Mouse (Mus musculus): ENCODE results near the gene Itpr2.

Itpr2 gene

GRCm38 (mm10) chr6:146300961-146301360 is 201.1 kb downstream of the Itpr2 start:
- peak; percentile 53 for DNase-seq

DNA sequence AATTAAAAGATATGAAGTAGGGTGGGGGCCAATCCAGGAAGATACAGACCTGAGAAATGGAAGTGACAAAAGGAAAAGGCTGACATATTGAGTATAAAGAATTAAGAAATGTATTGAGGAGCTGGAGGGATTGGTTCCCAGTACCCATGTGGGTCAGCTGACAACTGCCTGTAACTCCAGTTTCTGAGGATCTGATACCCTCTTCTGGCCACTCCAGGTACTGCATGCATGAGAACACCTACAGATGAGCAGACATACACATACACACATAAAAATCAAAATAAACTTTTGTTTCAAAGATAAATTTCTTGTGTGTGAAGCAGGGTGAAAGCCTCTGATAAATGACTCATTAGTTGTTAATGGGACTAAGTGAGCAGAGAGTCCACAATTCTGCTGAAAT is 203.3 kb downstream of the Itpr2 start:
- DNase-seq = peak; percentile 32

- no peak for DNase-seq
These were observed 211.0 kb downstream of the Itpr2 start for GRCm38 (mm10) chr6:146291036-146291435.

DNA sequence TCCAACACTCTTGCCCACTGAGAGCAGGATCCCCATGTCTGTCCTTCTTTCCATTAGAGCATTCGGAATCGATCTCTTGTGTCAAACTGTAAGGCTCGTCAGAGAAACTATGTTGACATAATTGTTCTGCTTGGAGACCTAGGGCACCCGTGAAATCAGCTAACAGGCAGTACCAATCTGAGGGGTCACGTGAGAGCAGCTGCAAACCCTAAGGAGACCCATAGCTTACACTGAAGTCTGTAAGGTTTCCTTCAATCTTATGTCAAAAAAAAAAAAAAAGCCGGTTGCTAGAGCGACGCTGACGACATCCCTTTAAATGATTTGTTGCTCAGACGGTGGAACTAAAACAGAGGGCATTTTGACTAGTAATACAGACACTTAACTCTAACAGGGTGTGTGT is 212.2 kb downstream of the Itpr2 start:
- DNase-seq = no peak

DNA sequence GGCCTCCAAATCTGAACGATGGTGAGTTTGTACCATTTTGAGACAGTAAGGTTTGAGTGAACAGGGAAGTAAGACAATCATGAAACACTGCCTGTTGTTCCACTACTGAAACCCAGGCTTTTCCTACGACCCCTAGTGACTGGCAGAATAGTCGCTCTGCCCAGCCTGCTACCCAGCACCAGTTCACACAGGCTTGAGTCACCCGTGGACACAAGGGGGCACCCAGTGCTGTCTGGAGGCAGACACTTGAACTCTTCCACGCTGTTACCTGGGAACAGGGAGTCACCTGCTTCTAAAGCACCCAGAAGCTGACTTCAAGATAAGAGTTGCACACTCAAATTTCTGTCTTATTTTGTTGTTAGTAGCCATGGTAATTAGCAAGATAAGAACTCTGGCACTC is 213.8 kb downstream of the Itpr2 start:
- DNase-seq = no peak

- no peak for DNase-seq
These were observed 217.0 kb downstream of the Itpr2 start for GRCm38 (mm10) chr6:146284921-146285565.

GRCm38 (mm10) chr6:146283981-146284380 is 218.0 kb downstream of the Itpr2 start:
- no peak for DNase-seq

- no peak for DNase-seq
These were observed 219.9 kb downstream of the Itpr2 start for GRCm38 (mm10) chr6:146282061-146282659.

DNA sequence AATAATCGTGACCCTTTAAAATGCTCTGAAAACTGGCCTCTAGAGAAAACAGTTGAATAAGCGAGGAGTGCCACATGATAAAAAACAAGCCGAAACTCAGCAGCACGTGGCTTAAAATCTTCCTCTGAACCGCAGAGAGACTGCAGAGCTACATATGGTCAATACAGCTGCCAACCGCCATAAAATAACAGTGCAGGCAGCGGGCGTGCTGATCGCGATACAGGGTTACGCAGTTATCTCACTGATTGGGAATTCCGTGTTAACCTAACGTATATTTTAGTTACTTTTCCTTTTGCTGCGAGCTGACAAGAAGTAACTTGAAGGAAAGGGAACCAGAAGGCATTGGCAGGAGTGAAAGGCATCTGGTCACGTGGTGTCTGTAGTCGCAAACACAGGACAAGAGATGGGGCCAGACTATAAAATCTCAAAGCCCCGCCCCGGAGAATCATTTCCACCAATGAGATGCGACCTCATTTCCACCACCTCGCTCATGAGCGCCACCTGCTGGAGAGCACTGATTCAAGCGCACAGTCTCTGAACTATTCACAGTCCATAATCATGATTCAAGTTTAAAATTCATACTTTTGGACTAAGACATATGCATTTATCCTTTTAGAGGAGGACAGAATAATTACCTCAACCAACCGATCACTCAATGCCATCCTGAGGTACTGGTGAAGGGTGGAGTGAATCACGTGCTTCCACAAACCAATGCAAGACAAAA is 220.7 kb downstream of the Itpr2 start:
- no peak for DNase-seq

DNA sequence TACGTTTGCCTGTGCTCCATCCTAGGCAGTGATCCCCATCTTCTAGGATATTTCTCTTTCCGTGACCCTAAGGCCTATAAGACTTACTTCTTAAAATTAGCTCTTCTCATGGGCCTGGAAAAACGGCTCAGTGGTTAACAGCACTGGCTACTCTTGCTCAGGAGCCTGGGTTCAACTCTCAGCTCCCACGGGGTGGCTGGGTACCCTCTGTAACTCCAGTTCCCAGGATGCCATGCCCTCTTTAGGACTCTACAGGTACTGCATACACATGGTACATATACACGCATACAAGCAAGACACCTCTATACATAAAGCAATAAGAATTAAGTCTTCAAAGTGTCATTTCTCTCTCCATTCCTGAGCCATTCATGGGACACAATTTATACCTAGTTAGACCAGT is 228.8 kb downstream of the Itpr2 start:
- no peak for DNase-seq

DNA sequence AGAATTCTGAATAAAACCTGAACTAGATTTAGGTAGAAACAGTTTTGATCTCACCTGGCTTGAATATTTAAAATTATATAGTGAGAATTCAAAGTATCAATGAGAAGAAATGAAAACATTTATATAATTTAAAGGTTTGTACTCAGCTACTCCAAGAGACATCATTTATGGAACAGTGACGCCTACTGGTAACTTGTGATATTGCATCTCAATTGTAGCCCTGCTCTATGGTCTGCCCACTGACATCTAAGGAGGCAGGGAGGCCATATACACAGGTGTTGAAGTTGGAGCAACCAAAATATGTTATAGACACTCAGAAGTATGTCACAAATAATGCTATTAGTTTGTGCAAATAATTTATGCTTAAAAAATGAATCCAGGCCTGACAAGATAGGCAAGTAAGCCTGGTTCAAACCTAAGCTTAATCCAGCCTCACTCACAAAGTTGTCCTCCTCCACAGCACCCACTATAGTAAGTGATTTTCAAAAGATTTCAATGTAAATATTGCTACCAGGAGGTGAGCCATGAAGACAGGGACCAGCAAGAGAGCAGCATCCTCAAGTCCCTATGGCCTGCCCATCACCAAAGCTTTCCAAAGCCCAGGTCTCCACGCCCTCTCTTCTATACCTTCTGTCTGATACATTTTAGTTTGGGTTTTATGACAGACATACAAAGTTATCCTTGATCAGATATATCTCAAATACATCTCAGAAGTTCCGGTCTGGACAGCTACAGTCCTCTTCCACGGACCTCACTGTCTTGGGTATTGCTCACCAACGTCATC is 229.6 kb downstream of the Itpr2 start:
- peak; percentile 76 for DNase-seq

DNA sequence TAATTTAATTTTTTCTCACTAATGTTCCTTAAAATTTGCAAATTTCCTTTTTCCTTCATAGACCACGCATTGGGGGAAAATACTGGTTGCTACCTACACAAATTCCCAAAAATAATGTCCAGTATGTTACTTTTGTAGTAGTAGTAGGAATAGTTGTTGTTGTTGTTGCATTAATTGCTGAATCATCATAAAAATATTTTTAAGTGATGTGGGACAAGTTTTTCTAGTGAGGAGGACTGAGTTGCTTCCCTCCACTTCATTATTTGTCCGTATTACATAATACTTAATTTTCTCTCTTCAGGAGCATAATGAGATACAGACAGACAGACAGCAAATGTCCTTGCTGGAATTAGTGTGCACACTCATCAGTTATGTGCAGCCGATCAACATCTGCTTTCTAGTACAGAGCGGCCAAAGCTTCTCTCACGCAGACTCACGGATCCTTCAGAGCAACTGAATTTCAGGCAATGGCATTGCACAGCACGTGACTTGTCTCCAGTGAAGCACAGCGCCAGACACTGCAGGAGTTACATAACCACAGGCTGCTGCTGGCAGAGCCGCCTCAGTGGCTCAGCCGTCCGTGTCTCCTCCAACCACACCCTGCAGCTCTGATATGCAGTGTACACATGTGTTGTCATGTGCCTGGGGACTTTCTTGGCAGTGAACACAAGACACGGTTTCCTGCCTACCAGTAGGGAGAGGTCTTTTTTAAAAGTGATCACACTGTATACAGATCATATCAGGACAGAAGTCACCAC is 231.1 kb downstream of the Itpr2 start:
- DNase-seq = peak; percentile 71

DNA sequence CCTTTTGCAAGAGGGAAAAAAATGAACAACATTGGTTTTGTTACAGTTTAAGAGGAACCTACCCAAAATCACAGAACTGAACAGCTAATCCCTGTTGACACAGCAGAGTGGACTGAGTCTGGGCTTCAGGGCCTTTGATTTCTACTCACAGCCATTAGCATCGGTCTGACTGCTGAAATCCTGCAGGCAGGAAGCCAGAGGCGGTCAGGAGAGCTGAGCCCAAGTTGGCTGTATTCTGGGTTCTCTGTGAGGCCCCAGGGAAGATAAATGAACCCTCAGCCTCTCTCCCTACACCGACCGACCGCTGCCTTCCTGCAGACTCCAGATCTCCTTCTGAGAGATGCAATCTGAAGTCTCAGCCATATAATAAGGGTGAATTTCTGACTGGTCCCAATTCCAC is 231.9 kb downstream of the Itpr2 start:
- DNase-seq = no peak

DNA sequence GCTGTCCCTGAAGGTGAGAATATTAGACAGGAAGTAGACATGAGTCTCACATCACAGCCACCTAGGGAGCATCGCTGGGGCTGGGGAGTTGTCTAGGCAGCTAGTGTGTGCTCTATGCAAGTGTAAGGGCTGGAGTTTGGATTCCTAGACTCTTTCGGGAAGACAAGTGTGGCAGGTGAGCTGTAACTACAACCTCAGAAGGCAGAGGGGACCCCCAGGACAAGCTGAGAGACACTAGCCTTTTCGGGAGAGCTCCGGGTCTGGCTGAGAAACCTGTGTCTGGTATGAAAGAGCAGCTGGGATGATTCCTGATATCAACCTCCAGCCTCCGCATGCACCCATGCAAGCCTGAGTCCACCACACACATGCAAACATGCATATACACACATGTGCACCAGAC is 232.7 kb downstream of the Itpr2 start:
- no peak for DNase-seq

DNA sequence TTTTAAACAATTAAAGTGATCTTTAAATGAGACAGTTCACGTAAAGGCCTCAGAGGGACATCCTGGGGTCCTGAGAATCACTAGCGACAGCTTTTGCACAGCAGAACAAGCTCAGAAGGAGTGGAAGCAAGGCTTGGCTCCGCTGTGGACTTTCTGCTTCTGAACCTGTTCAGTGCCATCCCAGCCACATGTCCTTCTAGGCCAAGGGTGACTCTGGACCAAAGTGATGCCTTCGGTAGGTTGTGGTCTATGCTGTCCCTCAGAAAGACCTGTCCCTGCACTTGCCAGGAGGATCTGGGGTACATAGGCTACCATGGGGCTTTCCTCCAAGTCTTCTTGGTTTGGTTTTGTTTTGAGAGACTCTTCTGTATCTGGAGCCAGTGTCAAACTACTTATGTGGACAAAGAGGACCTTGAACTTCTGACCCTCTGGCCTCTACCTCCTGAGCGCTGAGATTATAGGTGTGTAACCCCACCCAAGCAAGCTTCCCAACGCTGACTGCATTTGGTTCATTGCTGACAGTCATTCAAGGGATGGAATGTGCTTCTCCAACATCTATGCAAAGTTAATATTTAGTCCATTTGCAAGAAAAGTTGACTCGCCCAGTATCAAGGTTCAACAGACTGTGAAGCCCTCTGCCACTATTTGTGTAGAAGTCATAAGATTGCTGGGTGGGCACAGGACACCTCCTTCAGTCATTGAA is 241.2 kb downstream of the Itpr2 start:
- DNase-seq = no peak

- no peak for DNase-seq
These were observed 243.3 kb downstream of the Itpr2 start for GRCm38 (mm10) chr6:146258751-146259150.

DNA sequence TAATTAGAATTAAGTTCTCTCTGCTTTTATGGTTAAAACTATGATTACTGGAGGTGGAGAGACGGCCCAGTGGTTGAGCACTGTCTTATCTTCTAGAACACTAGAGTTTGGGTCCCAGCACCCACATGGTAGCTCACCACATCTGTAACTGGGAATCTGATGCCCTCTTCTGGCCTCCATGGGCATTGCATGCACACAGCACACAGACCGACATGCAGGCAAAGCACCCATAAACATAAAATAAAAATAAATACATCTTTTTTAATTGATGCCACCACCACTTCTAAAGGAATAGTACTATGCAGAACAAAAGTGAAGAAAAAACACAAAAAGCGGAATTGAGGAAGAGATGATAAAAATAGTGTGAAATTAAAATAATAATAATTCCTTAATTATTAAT is 243.8 kb downstream of the Itpr2 start:
- no peak for DNase-seq

- no peak for DNase-seq
These were observed 244.9 kb downstream of the Itpr2 start for GRCm38 (mm10) chr6:146256947-146257670.

DNA sequence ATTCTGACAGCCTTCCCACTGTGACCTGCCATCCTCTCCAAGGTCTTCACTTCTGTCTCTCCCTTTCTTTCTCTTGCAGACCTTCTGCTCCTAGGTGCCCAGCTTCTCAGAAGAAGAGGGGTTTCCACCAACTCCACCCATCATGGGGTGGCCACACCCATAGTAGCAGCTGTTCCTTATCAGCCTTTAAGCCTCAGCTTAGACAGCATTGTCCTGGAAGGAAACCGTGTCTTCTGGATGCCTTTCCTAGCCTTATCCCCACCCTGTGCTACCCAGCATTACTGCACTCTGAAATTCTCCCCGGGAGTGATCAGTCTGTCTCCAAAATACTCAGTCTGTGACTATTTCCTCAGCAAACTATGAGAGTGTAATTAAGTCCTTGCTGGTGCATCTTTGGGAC is 245.6 kb downstream of the Itpr2 start:
- no peak for DNase-seq

DNA sequence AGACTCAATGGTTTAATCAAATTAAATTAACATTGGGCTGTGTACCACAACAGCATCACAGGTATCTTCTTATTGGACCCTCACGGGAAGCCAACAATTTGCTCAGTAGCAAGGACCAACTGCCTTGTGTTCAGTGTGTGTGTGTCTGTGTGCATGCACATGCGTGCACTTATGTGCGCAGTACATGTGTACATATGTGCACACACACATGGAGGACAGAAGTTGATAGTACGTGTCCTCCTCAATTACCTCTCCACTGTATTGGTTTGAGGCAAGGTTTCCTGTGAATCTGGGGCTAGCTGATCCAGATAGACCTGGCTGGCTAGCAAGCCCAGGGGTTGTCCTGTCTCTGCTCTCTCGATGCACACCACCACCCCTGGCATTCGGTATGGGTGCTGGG is 246.4 kb downstream of the Itpr2 start:
- no peak for DNase-seq

- DNase-seq = no peak
These were observed 247.1 kb downstream of the Itpr2 start for GRCm38 (mm10) chr6:146254931-146255330.

Measured in retina, postnatal 1 day (tissue).